Mouse (Mus musculus) E14TG2a.4 (cell line): ENCODE measurements at regions not wholly inside any gene's neighbourhood (a gene's known extent, or its start where the extent isn't known, plus 50 kb on each side); places are given as distances from the start of the nearest gene placed in this dataset.

Source experiments
- CTCF ChIP-seq: conservative IDR thresholded peaks from 2 replicates; pipeline ENCODE4 v1.5.1; 2014; ENCODE audit warnings: low read length
- NANOG ChIP-seq: IDR thresholded peaks from 2 replicates; pipeline ENCODE4 v1.6.1; 2014; ENCODE audit warnings: borderline replicate concordance, low read length, mixed read lengths
- POU5F1 ChIP-seq: IDR thresholded peaks from 2 replicates; pipeline ENCODE4 v1.6.1; 2014; ENCODE audit warnings: low read length, borderline replicate concordance

- TF ChIP-seq CTCF = no peak
- no peak for TF ChIP-seq POU5F1
- no peak for TF ChIP-seq NANOG
Observed at GRCm38 (mm10) chrX:22849522-22850495, 515.1 kb downstream of the Klhl13 start.
